Mouse (Mus musculus): ENCODE results near the gene Duxbl3. TPM values are rescaled to one million over a fixed set of nuclear protein-coding genes. Genes with fewer than 3 reads are reported as not detected.

The Duxbl3 gene
- polyA plus RNA-seq, 1 experiment: not detected

GRCm38 (mm10) chr14:26309511-26309910 lies 51.7 kb downstream of the Duxbl3 start:
- Histone ChIP-seq H3K9me3 (peaks cover 7% of the 10 kb centered on the region), H3K4me1 (no peaks in the 10 kb centered on the region; the same call in 1 of the 2 replicates), H3K36me3 (replicated peaks; ENCODE audit: low read length) (no peaks in the 10 kb centered on the region), H3K27me3 (replicated peaks) (peaks cover 16% of the 10 kb centered on the region), H3K4me3 (replicated peaks) (no peak overlapping the region)
- no peak for TF ChIP-seq GATA1 (IDR thresholded peaks at IDR 0.05; ENCODE audit: borderline replicate concordance, low read length)
- no peak for TF ChIP-seq FLI1 (IDR thresholded peaks at IDR 0.05; ENCODE audit: low read length)

GRCm38 (mm10) chr14:26316246-26316730 lies 58.5 kb downstream of the Duxbl3 start:
- Histone ChIP-seq H3K4me3 (replicated peaks) (no peak overlapping the region), H3K27me3 (replicated peaks) (peaks cover 26% of the 10 kb centered on the region), H3K36me3 (replicated peaks; ENCODE audit: low read length) (no peaks in the 10 kb centered on the region), H3K4me1 (no peaks in the 10 kb centered on the region), H3K9me3 (peaks cover 2% of the 10 kb centered on the region; the same call in 1 of the 2 replicates)
- TF ChIP-seq FLI1 (IDR thresholded peaks at IDR 0.05; ENCODE audit: low read length) (no peak), GATA1 (IDR thresholded peaks at IDR 0.05; ENCODE audit: borderline replicate concordance, low read length) (no peak)

Other genes starting within 250 kb of the Duxbl3 start
- gene Gm9780, start 215.3 kb upstream of the Duxbl3 start, polyA plus RNA-seq (2012; ENCODE audit: insufficient read depth, low replicate concordance): not detected in 2 replicates
- gene Tmem254c, start 190.6 kb upstream of the Duxbl3 start, polyA plus RNA-seq (2012; ENCODE audit: insufficient read depth, low replicate concordance): 10.8 and 15.7 TPM in 2 replicates
- gene Cphx2, start 176.4 kb upstream of the Duxbl3 start, polyA plus RNA-seq (2012; ENCODE audit: insufficient read depth, low replicate concordance): not detected in 2 replicates
- not detected in 2 replicates for gene Cphx3, start 175.7 kb upstream of the Duxbl3 start, polyA plus RNA-seq (2012; ENCODE audit: insufficient read depth, low replicate concordance)
- not detected in 2 replicates for gene Duxbl2, start 139.6 kb upstream of the Duxbl3 start, polyA plus RNA-seq (2012; ENCODE audit: insufficient read depth, low replicate concordance)
- not detected in 2 replicates for gene Plac9b, start 75.5 kb upstream of the Duxbl3 start, polyA plus RNA-seq (2012; ENCODE audit: insufficient read depth, low replicate concordance)
- gene Tmem254b, start 50.9 kb upstream of the Duxbl3 start, polyA plus RNA-seq (2012; ENCODE audit: insufficient read depth, low replicate concordance): 2.4 TPM in 1 of 2 replicates, not detected in the other

Measured in megakaryocyte, embryonic 14.5 days (primary cell).